Mouse (Mus musculus): Measurements from ENCODE around the gene Fanca.

DNA sequence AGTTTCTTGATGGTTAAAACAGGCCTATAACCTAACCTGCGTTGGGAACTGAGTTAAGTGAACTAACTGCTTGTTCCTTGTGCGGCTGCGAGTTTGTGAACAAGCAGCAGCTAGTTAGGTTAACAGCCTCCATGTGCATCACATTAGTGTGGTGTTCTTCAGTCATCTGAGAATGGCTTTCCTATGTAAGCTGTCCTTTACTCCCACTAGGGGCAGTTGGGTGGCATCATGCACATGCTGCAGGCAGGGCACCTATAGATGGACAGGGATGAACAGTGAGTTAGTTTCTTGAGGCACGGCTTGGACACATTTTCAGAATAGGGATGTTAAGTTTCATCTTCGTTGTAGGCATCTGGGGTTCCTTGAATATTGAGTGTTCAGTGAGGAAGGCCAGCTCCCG is 63.2 kb downstream of the Fanca start:
- no peak for TF ChIP-seq GATA1 (IDR thresholded peaks at IDR 0.05; ENCODE audit: borderline replicate concordance, low read length)
- TF ChIP-seq FLI1 (IDR thresholded peaks at IDR 0.05; ENCODE audit: low read length), result no peak

Data from megakaryocyte, embryonic 14.5 days (primary cell).